Comparison of ENCODE assay signal across 15 mouse cellular contexts in genomic region chr14:122602701-122603100, GRCm38 (mm10).
"Had no signal": no experiment of that assay in that cellular context is flagged by ENCODE, and none has a peak within 500 bp of the region (broad histone marks: within the 10 kb centered on the region; RNA-seq: fewer than 3 reads in every experiment).

No protein-coding gene starts in this region.

- H3K27ac ChIP-seq: hindbrain, postnatal 0 days; liver, embryonic 12.5 days; liver, embryonic 15.5 days; lung, embryonic 15.5 days; stomach, postnatal 0 days had no signal

- DNase-seq: lung, adult 18-20 months; lung, postnatal 10 days; lung, postnatal 4 days; midbrain, embryonic 14.5 days; thymus, adult 2 months; thymus, postnatal 14 days; thymus, postnatal 4 days had no signal

- H3K9ac ChIP-seq: liver, embryonic 12.5 days; liver, embryonic 15.5 days; lung, embryonic 15.5 days had no signal

- H3K4me1 ChIP-seq: liver, embryonic 12.5 days; liver, embryonic 15.5 days; lung, embryonic 15.5 days had no signal

- ATAC-seq: hindbrain, postnatal 0 days; inflammation-experienced regulatory T-cells, adult 6 months; intestine, embryonic 16.5 days; liver, embryonic 12.5 days had no signal

- H3K4me3 ChIP-seq: liver, embryonic 12.5 days; liver, embryonic 15.5 days; lung, embryonic 15.5 days had no signal

- H3K9me3 ChIP-seq: liver, embryonic 12.5 days; liver, embryonic 15.5 days; lung, embryonic 15.5 days had no signal

- H3K4me2 ChIP-seq: liver, embryonic 12.5 days; liver, embryonic 15.5 days; lung, embryonic 15.5 days; midbrain, embryonic 11.5 days had no signal

- H3K36me3 ChIP-seq: liver, embryonic 12.5 days; liver, embryonic 15.5 days; lung, embryonic 15.5 days had no signal

- H3K27me3 ChIP-seq: liver, embryonic 12.5 days; liver, embryonic 15.5 days; lung, embryonic 15.5 days had no signal
